Mouse (Mus musculus) adipocyte (in vitro differentiated cells): ENCODE data around the gene Zfp87.

Experiments used
- DNase-seq: peaks from one replicate; pipeline ENCODE4 v3.0.0-alpha.2; 2016; ENCODE audit warnings: low spot score

The Zfp87 gene

GRCm38 (mm10) chr13:67525753-67526410, at the start of gene Zfp87, which contains the start of gene Gm26965:
TSS of gene Zfp87 (minus strand) at chr13:67526177.
TSS of gene Gm26965 (minus strand) at chr13:67526151.
- DNase-seq = peak; percentile 95

- no peak for DNase-seq
These were observed 46.7 kb upstream of the Zfp87 start for GRCm38 (mm10) chr13:67572591-67573189.

GRCm38 (mm10) chr13:67553730-67554129, 27.8 kb upstream of the Zfp87 start, which contains the start of gene Zfp748:
TSS of gene Zfp748 (minus strand) at chr13:67553830.
- no peak for DNase-seq

- peak; percentile 79 for DNase-seq
These were observed 26.7 kb upstream of the Zfp87 start for GRCm38 (mm10) chr13:67552505-67553346.

GRCm38 (mm10) chr13:67545941-67546340, 20.0 kb upstream of the Zfp87 start:
- no peak for DNase-seq

- DNase-seq = no peak
These were observed 1.2 kb upstream of the Zfp87 start for GRCm38 (mm10) chr13:67527049-67527730.

- DNase-seq = no peak
These were observed 25.1 kb downstream of the Zfp87 start for GRCm38 (mm10) chr13:67500908-67501307.

GRCm38 (mm10) chr13:67500084-67500719, 25.8 kb downstream of the Zfp87 start, which contains the start of gene Zfp58:
TSS of gene Zfp58 (minus strand) at chr13:67500555.
- DNase-seq = peak; percentile 91

GRCm38 (mm10) chr13:67495631-67496030, 30.3 kb downstream of the Zfp87 start:
- DNase-seq = no peak

- DNase-seq = no peak
These were observed 41.6 kb downstream of the Zfp87 start for GRCm38 (mm10) chr13:67484424-67484811.

- DNase-seq = peak; percentile 94
These were observed 42.2 kb downstream of the Zfp87 start, which contains the start of gene Zfp874b for GRCm38 (mm10) chr13:67483625-67484423. TSS of gene Zfp874b (minus strand) at chr13:67484258.

- DNase-seq = peak; percentile 17
These were observed 44.4 kb downstream of the Zfp87 start for GRCm38 (mm10) chr13:67481528-67481927.

- DNase-seq = peak; percentile 64
These were observed 56.7 kb downstream of the Zfp87 start for GRCm38 (mm10) chr13:67469274-67469673.
